Mouse (Mus musculus): Measurements from ENCODE around the gene Vldlr. TPM values are rescaled to one million over a fixed set of nuclear protein-coding genes. Genes with fewer than 3 reads are reported as not detected.

Vldlr gene
- total RNA-seq, 2 experiments from 2014 or later, result not detected

DNA sequence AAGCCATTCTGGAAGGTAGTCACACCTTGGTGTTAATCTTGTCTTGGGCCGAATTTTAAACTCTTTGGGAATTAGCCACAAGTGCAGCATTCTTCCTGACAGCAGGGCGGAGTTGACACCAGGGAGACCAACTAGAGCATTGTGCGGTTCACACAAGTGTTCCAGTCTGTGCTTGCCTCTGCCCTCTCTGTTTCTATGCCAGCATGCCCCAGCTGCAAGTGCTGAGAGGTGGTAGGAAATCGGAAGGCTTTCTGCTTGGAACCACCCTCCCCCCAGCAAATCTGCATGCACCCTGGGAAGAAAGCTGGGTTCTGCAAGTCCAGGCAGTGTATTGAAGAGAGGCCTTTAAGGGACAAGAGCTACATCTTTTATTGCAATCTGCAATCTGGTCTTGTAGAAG lies 10.8 kb downstream of the Vldlr start:
- ATAC-seq (replicated peaks; ENCODE audit: low FRiP score, low TSS enrichment, poor library complexity, severe bottlenecking), result no peak

- ATAC-seq (replicated peaks; ENCODE audit: low FRiP score, low TSS enrichment, poor library complexity, severe bottlenecking), result no peak
Measured at GRCm38 (mm10) chr19:27228254-27228653, 12.0 kb downstream of the Vldlr start.

- ATAC-seq (replicated peaks; ENCODE audit: low FRiP score, low TSS enrichment, poor library complexity, severe bottlenecking), result no peak
Measured at GRCm38 (mm10) chr19:27233386-27233785, 17.1 kb downstream of the Vldlr start.

GRCm38 (mm10) chr19:27239913-27240312 lies 23.6 kb downstream of the Vldlr start:
- no peak for ATAC-seq (replicated peaks; ENCODE audit: low FRiP score, low TSS enrichment, poor library complexity, severe bottlenecking)

DNA sequence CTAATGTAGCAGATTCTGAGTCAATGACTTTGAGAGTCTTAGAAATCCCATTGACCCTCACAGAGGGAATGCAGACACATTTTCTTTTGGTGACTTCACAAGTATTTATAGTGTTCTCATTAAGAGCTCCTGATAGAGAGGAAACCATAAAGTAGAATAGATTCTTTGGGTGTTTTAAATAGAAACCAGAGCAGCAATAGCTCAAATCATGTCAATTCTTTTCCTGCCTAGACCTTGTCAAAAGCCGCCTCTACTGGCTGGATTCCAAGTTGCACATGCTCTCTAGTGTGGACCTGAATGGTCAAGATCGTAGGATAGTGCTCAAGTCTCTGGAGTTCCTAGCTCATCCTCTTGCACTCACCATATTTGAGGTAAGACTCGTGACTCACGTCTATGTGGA lies 27.2 kb downstream of the Vldlr start:
- no peak for ATAC-seq (replicated peaks; ENCODE audit: low FRiP score, low TSS enrichment, poor library complexity, severe bottlenecking)

DNA sequence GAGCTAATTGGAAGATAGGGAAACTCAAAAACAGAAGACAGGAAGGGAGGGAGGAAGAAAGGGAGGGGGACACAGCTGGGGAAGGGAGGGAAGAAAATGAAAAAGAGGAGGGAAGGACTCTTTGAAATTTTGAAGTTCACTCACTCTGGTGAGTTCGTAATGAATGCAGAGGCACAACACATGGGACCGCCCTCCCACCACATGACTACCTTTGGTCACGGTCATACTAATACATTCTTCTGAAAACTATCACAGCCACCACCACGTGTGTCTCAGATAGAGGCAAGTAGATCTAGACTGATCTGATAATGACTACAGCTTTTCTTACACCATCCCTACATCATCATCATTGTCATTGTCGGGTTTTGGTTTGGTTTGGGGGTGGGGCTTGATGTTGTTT lies 38.5 kb downstream of the Vldlr start:
- no peak for ATAC-seq (replicated peaks; ENCODE audit: low FRiP score, low TSS enrichment, poor library complexity, severe bottlenecking)

DNA sequence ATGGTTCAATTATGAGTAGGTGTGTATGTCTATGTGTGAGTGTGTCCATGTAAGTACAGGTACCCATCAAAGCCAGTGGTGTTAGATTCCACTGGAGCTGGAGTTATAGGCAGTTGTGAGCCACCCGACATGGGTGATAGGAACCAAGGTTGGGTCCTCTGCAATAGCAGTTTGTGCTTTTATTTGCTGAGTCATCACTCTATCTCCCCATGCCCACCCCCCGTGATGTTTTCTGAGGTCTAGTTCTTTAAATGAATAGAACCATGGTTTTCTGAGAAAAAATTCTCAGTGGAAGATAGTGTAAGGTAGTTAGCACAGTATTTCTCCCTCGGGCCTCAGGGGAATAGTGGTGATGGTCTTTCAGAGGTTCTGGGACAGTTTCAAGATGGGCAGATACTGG lies 39.4 kb downstream of the Vldlr start:
- ATAC-seq (replicated peaks; ENCODE audit: low FRiP score, low TSS enrichment, poor library complexity, severe bottlenecking), result no peak

DNA sequence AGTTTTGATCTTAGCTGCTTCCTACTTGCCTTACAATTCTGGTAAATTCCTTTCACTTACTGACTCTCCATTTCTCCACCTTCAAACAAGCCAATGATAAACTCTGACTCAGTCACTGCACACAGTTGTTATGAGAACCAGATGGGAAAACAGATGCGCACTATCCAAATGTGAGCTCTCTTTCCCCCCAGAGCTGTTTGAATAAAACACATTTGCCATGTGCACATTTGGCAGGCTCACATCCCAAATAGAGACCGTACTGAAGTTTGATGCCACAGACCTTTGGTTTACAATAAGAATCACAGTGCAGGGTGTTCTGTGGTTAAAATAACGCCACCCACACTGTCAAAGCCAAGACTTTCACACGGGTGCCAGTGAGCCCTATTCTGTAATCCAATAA lies 43.8 kb downstream of the Vldlr start:
- ATAC-seq (replicated peaks; ENCODE audit: low FRiP score, low TSS enrichment, poor library complexity, severe bottlenecking), result no peak

- ATAC-seq (replicated peaks; ENCODE audit: low FRiP score, low TSS enrichment, poor library complexity, severe bottlenecking), result no peak
Measured at GRCm38 (mm10) chr19:27260621-27261278, 44.5 kb downstream of the Vldlr start.

- no peak for ATAC-seq (replicated peaks; ENCODE audit: low FRiP score, low TSS enrichment, poor library complexity, severe bottlenecking)
Measured at GRCm38 (mm10) chr19:27262141-27262540, 45.9 kb downstream of the Vldlr start.

DNA sequence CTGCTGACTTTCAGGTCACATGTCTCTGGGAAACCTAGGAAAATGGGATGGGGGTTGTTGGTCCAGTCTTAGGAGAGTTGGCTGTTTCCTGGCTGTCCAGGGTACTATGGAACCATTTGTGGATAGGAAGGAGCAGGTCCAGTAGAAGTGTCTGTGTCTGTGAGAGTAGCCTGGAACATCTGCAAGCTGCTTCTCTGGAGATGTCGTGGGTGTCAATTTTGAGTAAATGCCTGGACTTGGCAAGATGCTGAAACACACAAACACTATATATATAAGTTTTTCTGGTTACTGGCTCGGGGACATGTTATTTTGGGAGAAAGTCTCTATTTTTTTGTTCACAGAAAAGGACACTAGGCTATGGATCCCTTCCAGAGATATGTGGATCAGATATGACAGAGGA lies 57.1 kb downstream of the Vldlr start:
- ATAC-seq (replicated peaks; ENCODE audit: low FRiP score, low TSS enrichment, poor library complexity, severe bottlenecking), result no peak

GRCm38 (mm10) chr19:27274382-27274781 lies 58.1 kb downstream of the Vldlr start:
- no peak for ATAC-seq (replicated peaks; ENCODE audit: low FRiP score, low TSS enrichment, poor library complexity, severe bottlenecking)

DNA sequence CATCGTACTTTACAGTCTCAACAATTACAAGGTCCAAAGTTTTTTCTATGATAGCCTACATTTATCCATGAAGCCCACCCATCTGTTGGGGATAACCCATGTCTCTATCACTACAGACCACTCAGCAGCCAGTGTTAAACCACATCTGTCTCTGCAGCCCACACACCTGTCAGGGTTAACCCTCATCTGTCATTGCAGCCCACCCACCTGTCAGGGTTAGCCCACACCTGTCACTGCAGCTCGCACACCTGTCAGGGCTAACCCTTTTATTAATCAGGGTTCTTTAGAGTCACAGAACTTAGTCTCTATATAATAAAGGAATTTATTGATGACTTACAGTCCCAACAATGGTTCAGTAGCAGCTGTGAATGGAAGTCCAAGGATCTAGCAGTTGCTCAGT lies 62.9 kb downstream of the Vldlr start:
- ATAC-seq (replicated peaks; ENCODE audit: low FRiP score, low TSS enrichment, poor library complexity, severe bottlenecking), result no peak

Other genes starting within 250 kb of the Vldlr start
- not detected in 2 replicates for gene Kcnv2, start 106.1 kb downstream of the Vldlr start, total RNA-seq (2014; fragmentation: Nextera tagmentation)
- gene Kcnv2, start 106.1 kb downstream of the Vldlr start, total RNA-seq (2017), result not detected in 2 replicates
- gene Pum3, start 213.3 kb downstream of the Vldlr start, total RNA-seq (2014; fragmentation: Nextera tagmentation), result 141 and 228 TPM in 2 replicates
- gene Pum3, start 213.3 kb downstream of the Vldlr start, total RNA-seq (2017), result 175 and 180 TPM in 2 replicates